Mouse (Mus musculus): ENCODE results near the gene Mael.
A peak's percentile ranks its signal among the peaks of the same experiment; 100 is the strongest.

Gene Mael

DNA sequence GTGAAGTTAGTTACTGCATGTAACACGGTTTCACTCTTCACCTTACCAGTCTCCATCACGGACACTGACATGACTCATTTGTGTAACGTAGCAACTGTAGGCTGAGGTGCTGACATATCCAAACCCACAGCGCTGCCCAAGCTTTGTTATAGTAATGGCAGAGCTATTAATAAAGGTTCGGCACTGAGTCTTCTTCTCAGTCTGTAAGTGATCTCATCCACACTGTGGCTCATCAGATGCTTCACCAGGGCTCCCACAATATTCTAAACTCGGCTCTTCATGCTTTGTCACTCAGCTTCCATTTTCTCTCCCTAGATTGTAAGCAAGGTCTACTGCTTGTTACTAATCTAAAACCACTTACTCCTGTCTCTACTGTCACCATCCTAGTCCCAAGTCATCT, 29.2 kb downstream of the Mael start:
- DNase-seq (ENCODE audit: low read depth in 2 of 2, low spot score in 2 of 2), result no peak

- no peak for DNase-seq (ENCODE audit: low read depth in 2 of 2, low spot score in 2 of 2)
Measured at GRCm38 (mm10) chr1:166205159-166205558, 33.4 kb downstream of the Mael start.

- DNase-seq (ENCODE audit: low read depth in 2 of 2, low spot score in 2 of 2), result no peak
Measured at GRCm38 (mm10) chr1:166204171-166204570, 34.4 kb downstream of the Mael start.

GRCm38 (mm10) chr1:166189821-166190220, 48.7 kb downstream of the Mael start:
- no peak for DNase-seq (ENCODE audit: low read depth in 2 of 2, low spot score in 2 of 2)

GRCm38 (mm10) chr1:166185357-166185756, 53.2 kb downstream of the Mael start:
- no peak for DNase-seq (ENCODE audit: low read depth in 2 of 2, low spot score in 2 of 2)

- no peak for DNase-seq (ENCODE audit: low read depth in 2 of 2, low spot score in 2 of 2)
Measured at GRCm38 (mm10) chr1:166184391-166185229, 53.9 kb downstream of the Mael start.

DNA sequence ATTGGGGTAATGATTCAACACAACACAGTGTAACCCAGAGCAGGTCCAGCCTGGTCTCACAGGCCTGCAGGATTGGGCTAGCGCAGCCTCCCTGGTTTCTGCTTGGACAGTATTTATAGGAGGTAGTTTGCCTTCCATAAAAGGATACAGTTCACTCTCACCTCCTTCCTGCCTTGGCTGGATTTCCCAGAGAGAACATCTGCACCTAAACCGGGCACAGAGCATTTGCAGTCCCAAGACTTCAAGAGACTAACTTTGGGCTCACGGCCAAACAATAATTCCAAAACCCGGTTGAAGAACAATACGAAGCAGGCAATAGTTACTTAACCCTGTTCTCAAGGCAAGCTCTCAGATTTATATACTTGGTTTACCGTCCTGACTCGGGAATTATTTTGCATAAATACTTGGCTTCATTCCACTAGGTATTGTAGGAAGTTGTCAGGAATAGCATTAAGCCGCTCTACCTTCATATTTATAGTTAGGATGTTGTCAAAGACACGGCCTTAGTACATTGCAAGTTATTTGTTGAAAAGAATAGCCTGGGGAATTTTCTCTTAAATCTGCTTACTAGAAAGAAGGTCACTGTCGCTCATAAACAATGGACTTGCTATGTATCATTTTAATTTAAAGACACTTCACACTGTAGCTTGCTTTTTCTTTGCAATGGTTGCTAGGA, 55.5 kb downstream of the Mael start:
- DNase-seq (ENCODE audit: low read depth in 2 of 2, low spot score in 2 of 2), result no peak

- no peak for DNase-seq (ENCODE audit: low read depth in 2 of 2, low spot score in 2 of 2)
Measured at GRCm38 (mm10) chr1:166181510-166181909, 57.0 kb downstream of the Mael start.

DNA sequence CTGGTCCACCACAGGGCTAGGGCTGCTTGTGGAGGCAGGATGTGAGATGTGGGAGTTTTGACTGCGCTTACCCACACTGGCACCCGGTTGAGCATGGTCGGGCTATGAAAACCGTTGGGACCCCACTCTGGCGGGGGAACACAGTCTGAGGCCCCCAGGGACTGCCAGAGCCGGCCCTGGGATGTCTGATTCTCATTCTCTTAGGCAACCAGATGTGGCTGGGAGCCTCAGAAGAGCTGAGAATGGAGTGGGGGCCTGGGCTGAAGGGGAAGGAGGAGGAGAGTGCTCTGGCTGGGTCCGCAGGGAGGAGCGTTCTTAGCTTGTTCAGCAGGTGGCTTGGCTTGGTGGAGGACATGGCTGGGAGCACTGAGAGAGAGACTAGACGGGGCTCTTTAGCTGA, 64.9 kb downstream of the Mael start:
- no peak for DNase-seq (ENCODE audit: low read depth in 2 of 2, low spot score in 2 of 2)

GRCm38 (mm10) chr1:166172992-166173391, 65.6 kb downstream of the Mael start:
- no peak for DNase-seq (ENCODE audit: low read depth in 2 of 2, low spot score in 2 of 2)

GRCm38 (mm10) chr1:166170852-166171251, 67.7 kb downstream of the Mael start:
- DNase-seq (ENCODE audit: low read depth in 2 of 2, low spot score in 2 of 2), result no peak

DNA sequence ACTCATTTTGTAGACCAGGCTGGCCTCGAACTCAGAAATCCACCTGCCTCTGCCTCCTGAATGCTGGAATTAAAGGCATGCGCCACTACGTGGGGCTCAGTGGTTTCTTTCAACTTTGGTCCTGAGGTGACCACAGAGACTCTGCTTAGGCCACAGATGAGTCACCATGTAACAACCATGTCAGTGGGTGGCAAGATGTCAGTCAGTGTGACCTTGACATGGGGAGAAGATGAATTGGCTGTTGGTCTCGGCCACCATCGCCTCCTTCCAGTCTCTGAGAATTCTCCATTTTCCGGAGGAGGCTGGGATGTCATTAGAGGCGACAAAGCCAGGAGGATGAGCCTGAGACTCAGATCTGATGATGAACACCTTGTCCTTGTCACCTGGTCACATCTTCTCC, 68.8 kb downstream of the Mael start:
- no peak for DNase-seq (ENCODE audit: low read depth in 2 of 2, low spot score in 2 of 2)

DNA sequence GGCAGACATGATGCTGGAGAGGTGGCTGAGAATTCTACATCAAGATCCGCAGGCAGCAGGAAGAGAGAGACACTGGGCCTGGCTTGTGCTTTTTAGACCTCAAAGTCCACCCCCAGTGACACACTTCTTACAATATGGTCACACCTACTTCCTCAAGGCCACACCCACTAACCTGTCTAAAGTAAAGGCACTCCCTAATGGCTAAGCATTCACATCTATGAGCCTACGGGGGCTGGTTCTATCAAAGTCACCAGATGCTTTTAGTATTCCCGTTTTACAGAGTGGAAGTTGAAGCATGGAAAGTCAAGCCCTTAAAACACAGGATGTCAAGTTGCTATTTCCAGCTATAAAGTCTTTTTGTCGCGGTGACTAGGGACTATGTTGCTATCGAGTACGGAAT, 70.5 kb downstream of the Mael start:
- no peak for DNase-seq (ENCODE audit: low read depth in 2 of 2, low spot score in 2 of 2)

- no peak for DNase-seq (ENCODE audit: low read depth in 2 of 2, low spot score in 2 of 2)
Measured at GRCm38 (mm10) chr1:166167405-166167804, 71.1 kb downstream of the Mael start.

DNA sequence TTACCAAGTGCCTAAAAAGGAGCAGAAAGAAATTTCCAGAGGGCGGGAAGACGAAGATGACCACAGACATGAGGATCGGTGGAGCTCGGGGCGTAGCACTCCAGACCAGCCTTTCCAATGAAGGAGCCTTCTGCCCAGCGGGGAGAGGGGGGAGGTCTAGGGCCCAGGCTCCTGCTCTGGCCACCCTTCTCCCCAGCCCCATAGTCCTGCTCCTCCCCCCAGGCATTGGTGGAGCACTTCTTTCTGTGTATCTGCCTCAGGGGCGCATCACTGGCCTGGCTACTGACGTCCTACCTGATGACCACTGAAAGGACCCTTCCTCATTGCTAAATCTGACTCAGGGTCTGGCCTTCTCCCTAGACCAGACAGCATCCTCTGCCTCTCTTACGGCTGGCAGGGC, 73.4 kb downstream of the Mael start:
- no peak for DNase-seq (ENCODE audit: low read depth in 2 of 2, low spot score in 2 of 2)

- no peak for DNase-seq (ENCODE audit: low read depth in 2 of 2, low spot score in 2 of 2)
Measured at GRCm38 (mm10) chr1:166164580-166164979, 74.0 kb downstream of the Mael start.

DNA sequence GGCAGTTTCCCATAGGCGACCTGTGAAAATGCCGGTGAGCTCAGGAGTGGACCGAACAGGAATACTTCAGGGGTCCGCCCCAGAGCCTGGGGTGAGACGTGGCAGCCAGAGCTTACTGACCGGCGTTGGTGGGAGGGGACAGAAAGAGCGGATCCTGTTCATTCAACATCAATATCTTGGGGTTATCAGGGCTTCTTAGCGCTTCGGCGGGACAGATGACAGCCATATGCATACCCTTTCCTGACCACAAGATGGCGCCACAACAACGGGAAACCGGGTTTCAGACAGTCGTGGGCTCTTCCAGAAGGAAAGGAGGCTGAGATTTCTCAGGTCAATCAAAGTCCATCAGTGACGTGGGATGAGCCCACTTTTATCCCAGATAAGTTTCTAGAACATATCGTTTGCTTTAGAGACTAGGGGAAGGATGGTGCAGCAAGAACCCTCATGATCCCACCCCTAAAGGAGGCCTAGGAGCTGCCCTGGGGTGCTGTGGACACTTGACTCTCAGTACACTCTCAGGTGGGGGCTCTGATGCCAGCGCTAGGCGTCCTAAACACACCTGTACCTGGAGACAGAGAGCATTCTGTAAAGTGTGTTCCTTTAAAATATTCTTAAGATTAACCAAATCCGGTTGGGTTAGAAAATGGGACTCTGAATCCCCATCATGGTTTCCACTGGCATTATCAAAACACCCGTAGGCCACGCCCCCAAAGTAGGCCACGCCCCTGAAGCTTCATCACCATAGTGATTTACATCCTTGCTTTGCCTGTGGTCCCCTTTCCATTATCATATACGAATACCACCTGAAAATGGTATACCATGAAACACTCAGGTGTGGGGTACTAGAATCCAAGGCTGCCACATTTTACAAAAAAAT, 77.7 kb downstream of the Mael start:
- DNase-seq (ENCODE audit: low read depth in 2 of 2, low spot score in 2 of 2), result peak; percentile 26 to 46

GRCm38 (mm10) chr1:166160111-166160510, 78.4 kb downstream of the Mael start:
- DNase-seq (ENCODE audit: low read depth in 2 of 2, low spot score in 2 of 2), result no peak

GRCm38 (mm10) chr1:166158664-166159063, 79.9 kb downstream of the Mael start:
- no peak for DNase-seq (ENCODE audit: low read depth in 2 of 2, low spot score in 2 of 2)

DNA sequence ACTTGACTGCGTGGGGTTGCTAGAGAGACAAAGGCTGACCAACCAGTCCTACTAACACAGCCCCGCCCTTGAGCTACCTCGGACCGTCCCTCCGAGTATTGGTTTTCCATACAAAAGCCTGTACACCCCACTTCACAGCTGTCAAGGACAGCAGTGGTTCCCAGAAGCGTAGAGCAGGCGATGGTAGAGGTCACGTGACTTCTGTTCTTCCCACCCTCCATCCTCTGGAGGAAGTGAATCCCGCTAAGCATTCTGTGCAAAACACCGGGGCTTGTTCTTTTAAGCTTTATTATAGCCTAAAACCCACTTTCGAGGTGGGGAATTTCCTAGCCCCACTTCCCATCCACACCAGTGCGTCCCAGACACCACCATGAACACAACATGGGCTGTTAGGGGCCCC, 80.8 kb downstream of the Mael start:
- no peak for DNase-seq (ENCODE audit: low read depth in 2 of 2, low spot score in 2 of 2)

- DNase-seq (ENCODE audit: low read depth in 2 of 2, low spot score in 2 of 2), result no peak
Measured at GRCm38 (mm10) chr1:166155113-166155494, 83.4 kb downstream of the Mael start.
